Mouse (Mus musculus) midbrain, embryonic 13.5 days (tissue): ENCODE data around the gene Fntb. TPM values are rescaled to one million over a fixed set of nuclear protein-coding genes. Genes with fewer than 3 reads are reported as not detected.
"Not testable (repeated sequence)": the region's sequence is repeated elsewhere in the genome, so short reads cannot be mapped to it uniquely, and the experiment has no call there.

ENCODE experiments used
- ATAC-seq: fragments of 200-750 bp; cut with Nextera tagmentation; 2 replicates; pipeline ENCODE4 v1.8.0; 2017; ENCODE audit warnings: mild to moderate bottlenecking, moderate TSS enrichment, moderate library complexity
- H3K27ac ChIP-seq: fragments of 300-500 bp; sonication (generic); 2 replicates; pipeline ENCODE4 v1.5.1; 2015; ENCODE audit warnings: inconsistent platforms, mild to moderate bottlenecking, moderate library complexity
- H3K27me3 ChIP-seq: fragments of 300-500 bp; sonication (generic); 2 replicates; pipeline ENCODE4 v1.6.1; 2015; ENCODE audit warnings: mild to moderate bottlenecking, inconsistent platforms
- H3K36me3 ChIP-seq: fragments of 300-500 bp; sonication (generic); 2 replicates; pipeline ENCODE4 v1.6.1; 2015; ENCODE audit warnings: mild to moderate bottlenecking, inconsistent platforms
- H3K4me1 ChIP-seq: fragments of 300-500 bp; sonication (generic); replicated peaks from 2 replicates; pipeline ENCODE4 v1.6.1; 2015; ENCODE audit warnings: inconsistent platforms
- H3K4me2 ChIP-seq: fragments of 300-500 bp; sonication (generic); replicated peaks from 2 replicates; pipeline ENCODE4 v1.6.1; 2015; ENCODE audit warnings: moderate library complexity, mild to moderate bottlenecking, inconsistent platforms
- H3K4me3 ChIP-seq: fragments of 300-500 bp; sonication (generic); replicated peaks from 2 replicates; pipeline ENCODE4 v1.5.1; 2015; ENCODE audit warnings: mild to moderate bottlenecking, inconsistent platforms
- H3K9ac ChIP-seq: fragments of 300-500 bp; sonication (generic); replicated peaks from 2 replicates; pipeline ENCODE4 v1.6.1; 2015; ENCODE audit warnings: mild to moderate bottlenecking, inconsistent platforms
- H3K9me3 ChIP-seq: fragments of 300-500 bp; sonication (generic); 2 replicates; pipeline ENCODE4 v1.6.1; 2016; ENCODE audit warnings: mild to moderate bottlenecking, inconsistent platforms
- WGBS: fragments of 180-500 bp; shearing (Covaris S2); methylation state at CpG from one replicate; pipeline ENCODE4 v1.1.7; 2015; 5-methylcytosine and 5-hydroxymethylcytosine counted together
- polyA plus RNA-seq: library from polyadenylated mRNA; unstranded; fragments of >200 nt; fragmentation: Nextera tagmentation; extraction: Ambion mirVana; gene quantifications from 2 replicates; pipeline ENCODE4 v1.2.1, GENCODE M21; 2015

Fntb gene
- polyA plus RNA-seq, 1 experiment from 2014 or later = 36.8 TPM

- H3K4me1 ChIP-seq = no peaks in the 10 kb centered on the region
- H3K4me3 ChIP-seq = no peak overlapping the region
- H3K9me3 ChIP-seq = no peaks in the 10 kb centered on the region
- no peak overlapping the region for H3K9ac ChIP-seq
- 89% methylated on average over 15 of the region's 15 CpGs for WGBS
- H3K4me2 ChIP-seq = no peak overlapping the region
- no peaks in the 10 kb centered on the region for H3K27me3 ChIP-seq
- H3K27ac ChIP-seq = no peak overlapping the region
- no peak for ATAC-seq
- H3K36me3 ChIP-seq = peaks cover 3% of the 10 kb centered on the region; the same call in 1 of the 2 replicates
Observed at GRCm38 (mm10) chr12:76844346-76845061, 79.1 kb downstream of the Fntb start.

GRCm38 (mm10) chr12:76852419-76852818 is 87.0 kb downstream of the Fntb start:
- Histone ChIP-seq H3K4me2 (no peak overlapping the region), H3K27ac (no peak overlapping the region), H3K4me1 (peaks cover 2% of the 10 kb centered on the region; the same call in 1 of the 2 replicates), H3K36me3 (no peaks in the 10 kb centered on the region), H3K27me3 (no peaks in the 10 kb centered on the region), H3K4me3 (no peak overlapping the region), H3K9me3 (no peaks in the 10 kb centered on the region), H3K9ac (no peak overlapping the region)
- ATAC-seq = no peak
- 91% methylated on average over 2 of the region's 2 CpGs for WGBS

GRCm38 (mm10) chr12:76853378-76854142 is 88.2 kb downstream of the Fntb start:
- H3K4me3 ChIP-seq = no peak overlapping the region
- H3K4me1 ChIP-seq = peaks cover 2% of the 10 kb centered on the region; the same call in 1 of the 2 replicates
- ATAC-seq = no peak
- no peaks in the 10 kb centered on the region for H3K36me3 ChIP-seq
- H3K4me2 ChIP-seq = no peak overlapping the region
- H3K9ac ChIP-seq = no peak overlapping the region
- H3K27me3 ChIP-seq = no peaks in the 10 kb centered on the region
- no peak overlapping the region for H3K27ac ChIP-seq
- 87% methylated on average over 1 of the region's 1 CpGs for WGBS
- H3K9me3 ChIP-seq = no peaks in the 10 kb centered on the region

- WGBS = 87% methylated on average over 10 of the region's 10 CpGs
- no peak overlapping the region for H3K4me2 ChIP-seq
- H3K27me3 ChIP-seq = no peaks in the 10 kb centered on the region
- no peak for ATAC-seq
- no peaks in the 10 kb centered on the region for H3K36me3 ChIP-seq
- no peak overlapping the region for H3K4me3 ChIP-seq
- no peak overlapping the region for H3K27ac ChIP-seq
- no peaks in the 10 kb centered on the region for H3K9me3 ChIP-seq
- H3K4me1 ChIP-seq = 0 out of 2 replicates have a peak, but pooled peaks cover 2% of the 10 kb centered on the region
- H3K9ac ChIP-seq = no peak overlapping the region
Observed at GRCm38 (mm10) chr12:76857087-76857486, 91.7 kb downstream of the Fntb start.

GRCm38 (mm10) chr12:76858788-76859187 is 93.4 kb downstream of the Fntb start:
- H3K27ac ChIP-seq, H3K4me3 ChIP-seq, ATAC-seq, H3K4me2 ChIP-seq, H3K27me3 ChIP-seq, H3K4me1 ChIP-seq, H3K9ac ChIP-seq, H3K9me3 ChIP-seq: not testable (repeated sequence)
- H3K36me3 ChIP-seq = peaks cover 14% of the 10 kb centered on the region
- 91% methylated on average over 6 of the region's 6 CpGs for WGBS

GRCm38 (mm10) chr12:76863651-76864050 is 98.3 kb downstream of the Fntb start:
- Histone ChIP-seq H3K4me3 (no peak overlapping the region), H3K27me3 (no peaks in the 10 kb centered on the region), H3K9me3 (no peaks in the 10 kb centered on the region), H3K4me2 (no peak overlapping the region), H3K27ac (no peak overlapping the region), H3K9ac (no peak overlapping the region), H3K36me3 (peaks cover 15% of the 10 kb centered on the region), H3K4me1 (0 out of 2 replicates have a peak, but pooled peaks cover 3% of the 10 kb centered on the region)
- WGBS = 84% methylated on average over 11 of the region's 11 CpGs
- ATAC-seq = no peak

- Histone ChIP-seq H3K4me3 (no peak overlapping the region), H3K9me3 (no peaks in the 10 kb centered on the region), H3K4me1 (0 out of 2 replicates have a peak, but pooled peaks cover 3% of the 10 kb centered on the region), H3K9ac (no peak overlapping the region), H3K27me3 (no peaks in the 10 kb centered on the region), H3K36me3 (peaks cover 15% of the 10 kb centered on the region), H3K27ac (no peak overlapping the region), H3K4me2 (no peak overlapping the region)
- no peak for ATAC-seq
- WGBS = 87% methylated on average over 13 of the region's 13 CpGs
Observed at GRCm38 (mm10) chr12:76865266-76865665, 99.9 kb downstream of the Fntb start.

- H3K27me3 ChIP-seq = no peaks in the 10 kb centered on the region
- no peak for ATAC-seq
- 57% methylated on average over 10 of the region's 10 CpGs for WGBS
Observed at GRCm38 (mm10) chr12:76867586-76868280, 102.3 kb downstream of the Fntb start.

GRCm38 (mm10) chr12:76868463-76869198 is 103.2 kb downstream of the Fntb start:
- Histone ChIP-seq H3K9ac (no peak overlapping the region), H3K4me2 (no peak overlapping the region), H3K9me3 (no peaks in the 10 kb centered on the region), H3K36me3 (peaks cover 8% of the 10 kb centered on the region; the same call in 1 of the 2 replicates), H3K27ac (no peak overlapping the region), H3K4me3 (no peak overlapping the region), H3K27me3 (no peaks in the 10 kb centered on the region), H3K4me1 (0 out of 2 replicates have a peak, but pooled peaks cover 3% of the 10 kb centered on the region)
- ATAC-seq = no peak
- WGBS = 76% methylated on average over 14 of the region's 14 CpGs

More at GRCm38 (mm10) chr12:76867586-76868280, 102.3 kb downstream of the Fntb start:
- Histone ChIP-seq H3K4me2 (no peak overlapping the region), H3K9me3 (no peaks in the 10 kb centered on the region), H3K4me3 (no peak overlapping the region), H3K36me3 (peaks cover 9% of the 10 kb centered on the region), H3K4me1 (0 out of 2 replicates have a peak, but pooled peaks cover 3% of the 10 kb centered on the region), H3K27ac (no peak overlapping the region; the same call in 1 of the 2 replicates), H3K9ac (no peak overlapping the region)

GRCm38 (mm10) chr12:76869561-76869960 is 104.2 kb downstream of the Fntb start:
- no peak overlapping the region for H3K4me3 ChIP-seq
- no peak overlapping the region for H3K27ac ChIP-seq
- 0 out of 2 replicates have a peak, but pooled peaks cover 3% of the 10 kb centered on the region for H3K4me1 ChIP-seq
- no peaks in the 10 kb centered on the region for H3K9me3 ChIP-seq
- H3K4me2 ChIP-seq = no peak overlapping the region
- ATAC-seq = no peak
- peaks cover 14% of the 10 kb centered on the region for H3K36me3 ChIP-seq
- H3K27me3 ChIP-seq = no peaks in the 10 kb centered on the region
- WGBS = 89% methylated on average over 7 of the region's 7 CpGs
- no peak overlapping the region for H3K9ac ChIP-seq

- Histone ChIP-seq H3K27me3 (no peaks in the 10 kb centered on the region), H3K9me3 (no peaks in the 10 kb centered on the region), H3K9ac (no peak overlapping the region), H3K27ac (no peak overlapping the region), H3K4me2 (no peak overlapping the region), H3K36me3 (peaks cover 24% of the 10 kb centered on the region), H3K4me3 (no peak overlapping the region), H3K4me1 (0 out of 2 replicates have a peak, but pooled peaks cover under 1% of the 10 kb centered on the region)
- ATAC-seq = no peak
- 92% methylated on average over 7 of the region's 7 CpGs for WGBS
Observed at GRCm38 (mm10) chr12:76872767-76873316, 107.5 kb downstream of the Fntb start.
